Mouse (Mus musculus): ENCODE measurements around the gene Alppl2.

The Alppl2 gene

DNA sequence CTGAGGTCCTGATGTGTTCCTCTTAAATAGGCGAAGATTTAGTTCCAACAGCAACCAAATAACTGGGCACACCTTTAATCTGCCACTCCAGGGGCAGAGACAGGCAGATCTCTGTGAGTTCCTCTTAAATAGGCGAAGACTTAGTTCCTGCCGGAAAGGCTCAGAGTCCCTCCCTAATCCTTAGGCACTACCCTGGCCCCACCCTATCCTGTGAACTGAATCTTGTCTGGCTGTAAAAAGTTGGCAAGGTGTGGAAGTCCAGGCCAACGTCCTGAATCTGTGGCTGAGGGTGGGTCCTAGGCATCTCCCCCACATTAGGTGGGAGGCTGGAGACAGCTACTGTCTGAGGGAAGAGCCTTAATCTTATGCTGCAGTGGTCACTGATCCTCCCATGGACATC is at the start of gene Alppl2:
Gene Alppl2 (minus strand): TSS at position 101 of the 400 bp plus-strand sequence.
- no peak for DNase-seq

DNA sequence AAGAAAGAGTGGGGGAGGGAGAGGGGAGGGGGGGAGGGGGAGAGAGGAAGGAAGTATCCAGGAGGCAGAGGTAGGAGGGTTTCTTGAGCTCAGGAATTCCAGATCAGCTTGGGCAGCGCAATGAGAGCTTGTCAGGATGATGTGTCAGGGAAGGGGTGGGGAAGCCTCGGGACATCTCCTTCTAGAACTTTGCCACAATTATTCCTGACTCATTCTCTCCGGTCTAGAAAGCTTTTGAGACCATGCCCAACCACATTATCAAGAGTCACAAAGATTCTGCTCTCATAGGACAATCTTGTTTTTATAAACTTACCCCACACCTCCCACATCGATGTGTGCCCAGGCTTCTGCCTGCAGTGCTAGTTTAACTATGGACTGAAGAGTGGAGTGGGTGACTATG is 42.1 kb upstream of the Alppl2 start:
- DNase-seq, result no peak

DNA sequence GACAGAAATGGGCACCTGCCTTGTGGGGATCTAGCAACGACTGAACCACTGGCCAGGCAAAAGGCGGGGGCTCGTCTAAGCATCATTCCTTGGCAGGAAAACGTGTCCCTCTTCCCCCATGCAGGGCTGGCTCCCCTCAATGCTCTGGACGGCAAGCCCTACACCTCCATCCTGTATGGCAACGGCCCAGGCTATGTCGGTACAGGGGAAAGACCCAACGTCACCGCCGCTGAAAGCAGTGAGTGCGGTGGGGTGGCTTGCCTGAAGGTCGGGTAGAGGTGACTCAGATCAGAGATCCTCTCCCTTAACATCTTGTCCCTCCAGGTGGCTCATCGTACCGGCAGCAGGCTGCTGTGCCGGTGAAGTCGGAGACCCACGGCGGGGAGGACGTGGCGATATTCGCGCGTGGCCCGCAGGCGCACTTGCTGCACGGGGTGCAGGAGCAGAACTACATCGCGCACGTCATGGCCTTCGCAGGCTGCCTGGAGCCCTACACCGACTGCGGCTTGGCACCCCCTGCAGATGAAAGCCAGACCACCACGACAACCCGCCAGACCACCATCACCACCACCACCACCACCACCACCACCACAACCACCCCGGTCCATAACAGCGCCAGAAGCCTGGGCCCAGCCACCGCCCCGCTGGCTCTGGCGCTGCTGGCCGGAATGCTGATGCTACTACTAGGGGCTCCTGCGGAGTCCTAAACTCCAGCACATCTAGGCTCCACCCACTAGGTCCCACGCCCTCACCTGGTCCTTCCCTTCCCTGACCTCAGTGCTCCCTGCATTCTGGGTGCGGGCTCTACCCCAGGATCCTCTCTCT is 37.7 kb upstream of the Alppl2 start:
- DNase-seq, result no peak

DNA sequence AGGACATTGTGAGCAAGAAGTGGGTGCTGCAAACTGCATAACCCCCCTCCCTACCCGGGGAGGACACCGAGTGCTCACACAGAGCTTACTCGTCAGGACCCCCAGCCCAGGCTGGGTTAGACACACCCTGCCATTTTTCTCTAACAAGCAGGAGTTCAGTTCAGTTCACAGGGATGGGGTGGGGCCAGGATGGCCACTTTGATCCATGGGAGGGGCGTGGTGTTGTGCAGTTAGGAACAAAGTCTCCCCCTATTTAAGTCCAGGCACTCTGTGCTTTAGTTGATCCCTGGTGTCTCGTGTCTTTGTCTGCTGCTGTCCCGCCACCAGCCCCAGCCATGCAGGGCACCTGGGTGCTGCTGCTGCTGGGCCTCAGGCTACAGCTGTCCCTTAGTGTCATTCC is 34.9 kb upstream of the Alppl2 start, which contains the start of gene Akp3:
Gene Akp3 (plus strand): TSS at position 301 of the 400 bp plus-strand sequence.
- DNase-seq, result no peak

DNA sequence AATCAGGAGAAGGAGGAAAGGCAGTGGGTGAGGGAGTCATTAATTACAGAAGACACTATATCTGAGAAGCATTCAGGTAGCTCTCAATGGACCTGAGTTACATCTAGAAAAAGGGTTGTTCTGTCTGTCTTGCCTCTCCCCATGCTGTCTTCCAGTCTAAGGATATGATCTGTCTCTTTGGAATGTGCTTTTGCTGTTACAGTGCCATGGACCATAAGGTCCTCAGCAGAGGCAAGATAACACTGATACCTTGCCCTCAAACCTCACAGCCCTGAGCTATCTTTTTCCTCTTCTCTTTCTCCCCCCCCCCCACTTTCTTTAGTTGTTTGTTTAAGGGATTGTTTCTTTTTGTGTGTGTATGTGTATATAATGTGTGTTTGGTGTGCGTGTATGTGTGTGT is 25.1 kb upstream of the Alppl2 start:
- DNase-seq, result no peak

DNA sequence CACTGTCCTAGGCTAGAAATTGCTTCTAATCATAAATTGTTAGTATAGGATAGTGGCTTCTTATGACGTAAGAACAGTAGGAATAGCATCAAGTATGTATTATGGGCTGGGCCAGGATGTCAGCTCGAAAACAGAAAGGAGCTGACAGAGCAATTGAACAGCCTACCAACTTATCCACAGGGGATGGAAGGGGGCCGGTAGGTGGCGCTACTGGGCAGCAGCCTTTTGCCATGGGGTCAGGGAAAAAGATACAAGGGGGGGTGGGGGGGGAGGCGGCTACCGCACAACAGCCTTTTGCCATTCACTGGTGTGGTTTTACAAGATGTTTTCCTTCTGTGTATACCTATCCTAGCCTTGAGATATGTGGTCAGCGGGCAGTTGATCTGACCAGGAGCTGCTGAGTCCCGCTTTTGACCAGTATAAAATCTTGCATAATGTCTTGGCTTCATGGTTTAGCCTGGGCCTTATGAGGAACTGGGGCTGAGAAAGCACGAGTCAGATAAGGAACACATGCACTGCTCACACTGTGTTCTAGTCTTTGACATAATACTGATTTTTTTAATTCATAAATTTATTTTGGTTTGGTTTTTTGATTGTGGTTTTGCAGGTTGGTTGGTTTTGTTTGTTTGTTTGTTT is 22.1 kb upstream of the Alppl2 start:
- DNase-seq, result peak in 1 of 2 experiments; percentile 21

DNA sequence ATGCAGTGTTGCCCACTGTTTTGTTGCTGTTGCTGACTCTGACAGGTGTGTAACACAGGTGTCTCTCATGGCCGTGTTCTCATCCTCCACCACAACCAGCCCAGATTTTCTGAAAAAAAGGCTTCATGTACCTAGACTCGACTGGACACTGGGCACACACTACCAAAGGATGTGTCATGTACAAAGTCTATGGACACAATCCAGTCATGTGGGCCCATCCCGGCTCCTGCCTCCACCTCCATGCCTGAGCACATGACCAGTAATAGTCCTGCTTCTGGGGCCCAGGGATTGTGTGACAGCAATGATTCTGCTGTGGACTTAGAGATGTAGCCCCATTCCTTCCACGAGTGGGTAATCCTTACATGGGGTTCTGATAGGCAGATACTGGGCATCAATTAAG is 18.8 kb upstream of the Alppl2 start:
- DNase-seq, result no peak

DNA sequence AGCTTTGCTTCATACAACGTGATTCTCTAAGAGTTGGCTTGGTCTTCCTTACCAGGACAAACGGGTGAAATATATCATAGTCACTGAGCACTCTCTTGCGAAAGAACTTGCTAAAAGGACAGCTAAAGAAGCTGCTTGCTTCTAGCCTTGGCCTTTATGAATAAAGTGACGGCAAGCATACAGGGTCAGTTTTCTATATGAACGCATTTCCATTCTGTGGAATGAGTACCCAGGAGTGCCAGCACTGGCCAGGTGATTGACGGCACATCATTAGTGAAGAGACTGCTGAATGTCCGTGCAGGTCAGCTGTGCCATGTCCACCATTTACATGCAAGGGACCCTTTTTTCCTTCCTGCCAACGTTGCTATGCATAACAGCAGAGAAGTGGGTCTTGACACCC is 16.8 kb upstream of the Alppl2 start:
- no peak for DNase-seq

DNA sequence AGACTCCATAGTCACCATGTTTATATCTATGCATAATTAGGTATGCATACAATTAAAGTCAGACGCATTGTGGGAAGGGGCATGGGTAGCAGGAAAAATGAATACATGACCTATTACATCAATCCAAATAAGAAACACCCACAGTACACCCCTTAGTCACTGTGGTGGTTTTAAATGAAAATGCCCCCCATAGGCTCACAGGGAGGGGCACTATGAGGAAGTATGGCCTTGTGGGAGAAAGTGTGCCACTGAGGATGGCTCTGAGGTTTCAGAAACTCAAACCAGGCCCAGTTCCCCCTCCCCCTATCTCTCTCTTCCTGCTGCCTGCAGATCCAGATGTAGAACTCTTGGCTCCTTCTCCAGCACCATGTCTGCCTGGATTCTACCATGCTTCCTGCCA is 14.2 kb upstream of the Alppl2 start:
- DNase-seq, result no peak

DNA sequence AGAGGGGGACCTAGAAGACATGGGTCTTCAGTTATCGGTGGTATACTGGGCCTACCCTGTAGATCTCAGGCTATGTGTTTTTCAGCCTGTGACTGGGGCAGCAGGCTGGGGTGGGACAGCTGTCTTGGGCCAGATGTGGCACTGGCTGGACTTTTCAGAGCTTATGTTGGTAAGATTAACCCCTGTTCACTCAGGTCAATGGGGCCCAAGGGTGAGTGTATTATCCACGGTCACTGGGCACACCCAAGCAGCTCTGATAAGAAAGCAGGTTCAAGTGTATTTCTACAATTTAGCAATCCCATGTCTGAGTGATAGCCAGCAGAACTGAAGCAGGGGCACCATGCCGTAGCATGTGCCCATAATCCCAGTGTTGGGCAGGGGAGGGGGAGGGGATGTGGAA is 12.4 kb upstream of the Alppl2 start:
- DNase-seq, result no peak

DNA sequence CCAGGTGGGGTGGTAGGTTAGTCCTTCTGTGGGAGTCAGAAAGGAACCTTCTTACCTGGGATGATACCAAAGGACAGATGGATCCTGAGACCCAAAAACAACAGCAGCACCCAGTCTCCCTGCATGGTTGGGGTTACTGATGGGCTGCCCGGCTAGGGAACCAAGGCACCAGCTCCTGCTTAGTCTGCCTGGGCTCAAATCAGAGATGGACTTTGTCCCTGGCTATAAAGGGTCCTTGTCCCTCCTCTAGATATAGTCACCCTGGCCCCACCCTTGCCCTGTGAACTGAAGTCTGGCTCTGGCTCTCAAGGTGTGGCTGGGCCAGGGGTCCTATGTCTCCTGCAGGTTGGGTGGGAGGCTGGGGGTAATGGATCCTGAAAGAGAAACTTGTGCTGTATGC is 11.7 kb upstream of the Alppl2 start, which contains the start of gene Alpi:
Gene Alpi (minus strand): TSS at position 196 of the 400 bp plus-strand sequence.
- no peak for DNase-seq

DNA sequence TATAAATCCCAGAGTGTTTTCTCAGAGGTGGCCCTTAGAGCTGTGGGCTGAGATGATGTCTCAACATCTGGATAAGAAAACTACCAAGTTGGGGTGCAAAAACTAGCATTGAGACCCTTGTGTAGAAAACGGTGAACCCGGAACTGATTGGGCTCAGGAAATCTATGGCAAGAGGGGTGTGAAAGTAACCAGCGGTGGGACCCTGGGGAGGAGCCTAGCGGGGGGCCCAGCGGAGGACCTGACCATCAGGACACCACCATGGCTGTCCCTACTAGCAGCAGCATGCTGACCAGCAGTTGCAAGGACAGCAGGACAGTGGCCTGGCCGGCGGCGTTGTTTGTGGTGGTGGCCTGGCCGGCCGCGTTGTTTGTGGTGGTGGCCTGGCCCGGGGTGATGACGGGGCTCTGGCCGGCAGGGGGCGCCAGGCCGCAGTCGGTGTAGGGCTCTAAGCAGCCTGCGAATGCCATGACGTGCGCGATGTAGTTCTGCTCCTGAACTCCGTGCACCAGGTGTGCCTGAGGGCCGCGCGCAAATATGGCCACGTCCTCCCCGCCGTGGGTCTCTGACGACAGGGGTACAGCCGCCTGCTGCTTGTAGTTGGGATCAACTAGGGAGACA is 8.7 kb upstream of the Alppl2 start:
- peak in 1 of 2 experiments; percentile 45 for DNase-seq

DNA sequence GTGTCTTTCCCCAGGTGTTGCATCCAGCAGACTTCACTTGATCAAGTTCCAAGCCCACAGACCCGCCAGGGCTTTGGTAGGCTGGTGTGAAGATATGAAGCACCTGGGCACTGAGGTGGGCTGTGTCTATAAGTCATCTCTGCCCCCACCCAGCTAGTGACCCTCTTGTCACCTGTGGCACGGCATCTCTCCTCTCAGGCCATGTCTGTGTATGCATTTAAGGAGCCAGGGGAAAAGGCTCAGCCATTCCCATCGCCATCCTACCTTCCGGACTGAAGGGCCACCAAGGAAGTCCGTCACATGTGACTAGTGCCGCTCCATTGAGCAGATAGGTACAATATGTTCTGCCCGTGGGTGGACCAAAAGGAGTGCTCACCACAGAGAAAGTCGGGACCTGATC is 5.9 kb upstream of the Alppl2 start:
- no peak for DNase-seq

DNA sequence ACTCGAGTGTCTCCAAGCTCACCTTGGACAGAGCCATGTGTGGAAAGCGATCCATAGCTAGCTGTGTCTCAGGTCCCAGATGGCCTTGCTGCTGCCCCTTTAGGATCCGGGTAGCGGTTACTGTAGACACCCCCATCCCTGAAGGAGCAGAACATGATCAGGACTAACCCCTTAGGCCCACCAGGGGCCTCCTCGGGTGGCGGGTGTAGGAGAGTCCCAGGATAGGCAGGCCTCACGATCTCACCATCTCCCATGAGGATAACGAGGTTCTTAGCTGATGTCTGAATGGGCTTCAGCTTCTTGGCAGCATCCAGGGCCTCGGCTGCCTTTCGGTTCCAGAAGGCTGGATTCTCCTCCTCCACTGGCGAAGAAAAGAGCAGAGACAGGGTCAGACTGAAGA is 477 bp downstream of the Alppl2 start:
- DNase-seq, result no peak

DNA sequence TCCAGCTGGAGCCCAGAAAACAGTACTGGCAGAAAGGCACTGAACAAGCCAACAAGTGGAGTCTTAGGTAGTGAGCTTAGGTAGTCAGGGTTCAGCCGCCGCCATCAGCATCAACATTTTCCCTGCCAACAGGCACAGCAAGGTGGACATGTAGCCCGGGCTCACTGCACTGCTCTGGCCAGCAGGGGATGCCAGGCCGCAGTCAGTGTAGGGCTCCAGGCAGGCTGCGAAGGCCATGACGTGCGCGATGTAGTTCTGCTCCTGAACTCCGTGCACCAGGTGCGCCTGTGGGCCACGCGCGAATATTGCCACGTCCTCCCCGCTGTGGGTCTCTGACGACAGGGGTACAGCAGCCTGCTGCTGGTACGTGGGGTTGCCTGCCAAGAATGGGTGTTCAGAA is 2.8 kb downstream of the Alppl2 start:
- no peak for DNase-seq

DNA sequence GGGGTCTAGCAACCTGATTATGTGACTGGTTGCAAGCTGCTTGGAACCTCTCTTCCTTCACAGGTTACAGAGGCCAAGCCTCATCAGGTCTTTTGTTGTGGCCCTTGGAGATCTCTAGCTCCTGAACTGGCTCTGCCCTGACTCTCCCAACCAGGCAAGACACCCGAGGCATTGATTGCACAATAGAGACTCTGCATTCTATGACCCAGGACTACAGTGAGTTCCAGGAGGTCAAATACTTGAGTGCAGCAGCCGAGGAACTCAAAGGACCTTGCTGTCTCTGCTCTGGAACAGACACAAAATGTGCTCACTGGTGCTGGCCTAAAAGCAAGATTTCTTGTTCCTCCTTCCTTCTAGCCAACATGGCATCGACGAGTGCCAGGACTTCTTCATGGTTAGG is 3.5 kb downstream of the Alppl2 start:
- no peak for DNase-seq

DNA sequence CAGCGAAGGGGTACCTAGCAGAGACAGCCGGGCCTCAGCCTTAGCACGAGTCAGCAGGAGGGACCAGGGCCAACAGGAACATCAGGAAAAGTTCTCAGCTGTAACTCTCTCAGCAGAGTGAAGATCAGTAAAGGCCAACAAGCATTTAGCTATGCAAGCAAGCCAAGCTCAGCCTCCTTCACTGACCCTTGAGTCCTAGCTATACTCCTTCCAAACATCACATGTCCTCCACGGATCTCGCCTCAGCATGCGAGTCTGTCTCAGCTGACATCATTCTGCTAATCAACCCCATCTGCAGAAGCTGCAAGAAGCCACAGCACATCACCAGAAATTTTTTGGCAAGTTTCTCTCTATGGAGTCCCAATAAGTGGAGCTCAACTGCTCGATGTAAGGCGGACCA is 16.0 kb downstream of the Alppl2 start:
- no peak for DNase-seq

DNA sequence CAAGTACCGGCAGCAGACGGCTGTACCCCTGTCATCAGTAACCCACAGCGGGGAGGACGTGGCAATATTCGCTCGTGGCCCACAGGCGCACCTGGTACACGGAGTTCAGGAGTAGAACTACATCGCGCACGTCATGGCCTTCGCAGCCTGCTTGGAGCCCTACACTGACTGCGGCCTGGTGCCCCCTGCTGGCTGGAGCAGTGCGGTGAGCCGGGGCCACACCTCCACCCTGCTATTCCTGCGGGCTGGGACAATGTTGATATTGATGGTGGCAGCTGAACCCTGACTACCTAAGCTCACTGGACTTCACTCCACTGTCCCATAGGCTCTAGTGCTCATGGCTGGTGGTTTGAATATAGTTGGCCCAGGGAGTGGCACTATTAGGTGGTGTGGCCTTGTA is 19.0 kb downstream of the Alppl2 start:
- peak in 1 of 2 experiments; percentile 38 for DNase-seq

DNA sequence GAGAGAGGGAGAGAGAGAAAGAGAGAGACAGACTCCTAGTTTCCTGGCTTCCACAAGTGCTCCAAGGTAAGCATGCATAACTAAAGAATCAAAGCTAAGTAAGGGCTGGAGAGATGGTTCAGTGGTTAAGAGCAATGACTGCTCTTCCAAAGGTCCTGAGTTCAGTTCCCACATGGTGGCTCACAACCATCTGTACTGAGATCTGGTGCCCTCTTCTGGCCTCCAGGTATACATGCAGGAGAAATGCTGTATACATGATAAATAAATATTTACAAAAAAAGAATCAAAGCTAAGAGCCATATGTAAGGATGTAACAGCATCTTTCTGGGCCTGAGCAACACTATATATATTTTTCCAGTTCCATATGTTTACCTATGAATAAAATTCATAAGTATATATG is 28.8 kb downstream of the Alppl2 start:
- no peak for DNase-seq

DNA sequence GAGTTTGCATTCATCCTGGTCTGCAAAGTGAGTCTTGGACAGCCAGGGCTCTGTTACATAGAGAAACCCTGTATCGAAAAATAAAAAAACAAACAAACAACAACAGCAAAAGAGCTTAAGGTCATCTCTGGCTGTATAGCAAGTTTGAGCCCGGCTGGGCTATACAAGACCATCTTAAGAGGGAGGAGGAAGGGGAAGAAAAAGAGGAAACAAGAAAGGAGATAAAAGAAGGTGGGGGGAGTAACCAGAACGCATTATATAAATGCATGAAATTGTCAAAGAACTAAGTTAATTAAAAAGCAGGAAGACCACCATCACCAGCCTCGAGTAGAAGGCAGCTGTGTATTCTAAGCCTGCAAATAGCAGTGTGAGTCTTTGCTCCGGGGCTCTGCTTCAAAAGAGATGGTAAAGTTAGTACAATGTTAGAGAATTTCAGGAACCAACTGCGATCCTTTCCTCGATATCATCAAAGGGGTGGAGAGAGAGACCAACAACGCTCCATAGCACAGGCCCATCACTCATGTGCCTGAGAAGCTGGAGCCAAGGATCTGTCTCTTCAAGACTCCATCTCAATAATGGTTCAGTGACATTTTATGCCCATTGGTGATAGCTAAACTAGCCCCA is 30.6 kb downstream of the Alppl2 start:
- DNase-seq, result no peak

DNA sequence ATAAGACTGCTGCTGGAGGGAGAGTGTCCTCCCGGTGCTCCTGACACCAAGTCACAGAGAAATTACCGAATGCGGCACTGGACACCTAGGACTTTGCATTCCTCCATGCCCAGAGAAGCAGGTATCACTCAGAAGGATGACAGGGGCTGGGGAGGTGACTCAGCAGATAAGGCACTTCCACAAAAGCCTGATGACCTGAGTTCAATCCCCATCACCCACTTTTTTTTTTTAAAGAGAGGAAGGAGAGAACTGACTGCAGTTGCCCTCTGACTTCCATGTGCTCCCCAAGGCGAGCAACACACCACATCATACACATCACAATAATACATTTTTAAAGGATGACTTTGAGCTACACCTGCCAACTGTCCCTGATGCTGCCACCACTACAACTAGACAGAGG is 32.7 kb downstream of the Alppl2 start:
- DNase-seq, result no peak

DNA sequence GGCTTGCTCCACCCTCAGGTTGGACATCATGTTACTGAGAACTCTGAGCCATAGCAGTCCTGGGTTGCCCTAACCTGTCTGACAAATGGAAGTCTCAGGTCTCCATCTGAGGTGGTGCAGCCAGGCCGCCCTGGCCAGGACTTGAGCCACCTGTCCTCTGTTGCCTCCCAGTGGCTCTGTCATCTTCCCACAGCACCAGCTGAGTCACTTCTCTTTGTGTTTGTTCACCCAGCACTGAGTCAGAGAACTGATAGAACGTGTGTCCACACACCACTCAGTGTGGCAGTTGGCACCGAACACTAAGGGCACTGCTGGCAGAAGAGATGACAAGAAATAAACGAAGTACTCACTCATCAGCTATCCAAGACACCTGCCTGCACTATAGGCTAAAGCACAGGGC is 38.4 kb downstream of the Alppl2 start:
- DNase-seq, result no peak

DNA sequence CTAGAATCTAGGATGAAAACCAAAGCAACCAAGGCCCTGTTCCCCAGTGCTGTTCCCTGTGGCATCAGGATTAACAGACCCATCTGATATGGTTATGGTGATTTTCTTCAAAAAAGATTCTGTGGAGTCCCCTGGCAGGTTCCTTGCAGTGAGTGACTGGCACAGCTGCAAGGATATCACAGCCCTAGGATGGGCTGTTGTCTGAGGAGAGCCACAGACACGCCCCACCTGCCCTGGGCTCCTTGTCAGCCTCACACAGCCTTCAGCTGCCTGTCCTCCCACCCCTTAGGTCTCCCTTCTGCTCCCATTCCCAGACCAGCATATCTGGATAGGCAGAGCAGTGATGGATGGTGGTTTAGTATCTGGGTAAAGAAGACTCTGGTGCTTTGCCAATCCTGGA is 39.0 kb downstream of the Alppl2 start:
- no peak for DNase-seq

DNA sequence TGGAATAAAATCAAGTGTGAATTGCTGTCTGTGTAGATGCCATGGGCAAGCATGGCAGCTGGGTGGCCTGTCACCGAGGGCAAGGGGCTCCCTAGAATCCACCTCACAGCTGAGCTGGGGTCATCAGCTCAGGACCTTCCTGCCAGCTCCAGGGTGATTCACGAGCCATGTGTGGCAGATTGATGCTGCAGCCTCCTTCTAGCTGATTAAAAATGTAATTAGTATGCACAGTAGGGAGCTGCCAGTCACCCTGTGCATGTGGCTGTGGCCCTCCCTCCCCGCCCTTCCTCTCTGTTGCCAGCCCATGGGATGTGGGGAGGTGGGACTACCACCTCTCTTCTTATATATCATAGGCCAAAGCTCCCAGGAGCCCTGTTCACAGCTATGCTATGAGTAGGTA is 39.7 kb downstream of the Alppl2 start:
- DNase-seq, result no peak

Data from spleen, adult 18-20 months (tissue).